Mouse (Mus musculus): ENCODE results near the gene Wwox. TPM values are rescaled to one million over a fixed set of nuclear protein-coding genes. Genes with fewer than 3 reads are reported as not detected.

Wwox gene
- polyA plus RNA-seq, 1 experiment from 2014 or later = 10.5 TPM

DNA sequence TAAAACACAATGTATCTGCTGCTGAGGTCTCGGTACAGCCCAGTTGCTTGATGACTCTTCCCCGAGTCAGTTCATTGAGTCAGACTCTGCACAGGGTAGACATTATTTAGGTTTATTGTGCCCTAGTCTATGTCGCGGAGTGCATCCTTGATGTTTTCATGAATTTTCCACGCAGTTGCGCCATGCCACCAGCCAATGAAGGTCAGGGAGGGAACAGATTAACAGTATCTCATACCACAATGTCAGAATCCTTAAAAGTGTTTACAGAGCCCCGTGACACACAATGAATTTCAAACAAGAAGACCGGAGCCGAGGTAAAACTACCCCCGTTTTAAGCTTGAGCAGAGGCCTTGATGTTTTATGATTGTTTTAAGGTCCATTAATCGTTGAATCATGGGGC lies 561.3 kb downstream of the Wwox start:
- Histone ChIP-seq H3K27me3 (no peaks in the 10 kb centered on the region), H3K9me3 (no peaks in the 10 kb centered on the region; the same call in 1 of the 2 replicates), H3K36me3 (no peaks in the 10 kb centered on the region), H3K4me2 (replicated peaks) (no peak overlapping the region), H3K27ac (no peak overlapping the region), H3K9ac (no peak overlapping the region), H3K4me3 (no peak overlapping the region), H3K4me1 (no peaks in the 10 kb centered on the region)
- 88% methylated on average over 11 of the region's 11 CpGs for WGBS
- ATAC-seq (ENCODE audit: insufficient number of reproducible peaks, insufficient read depth, low FRiP score, low TSS enrichment) = no peak

DNA sequence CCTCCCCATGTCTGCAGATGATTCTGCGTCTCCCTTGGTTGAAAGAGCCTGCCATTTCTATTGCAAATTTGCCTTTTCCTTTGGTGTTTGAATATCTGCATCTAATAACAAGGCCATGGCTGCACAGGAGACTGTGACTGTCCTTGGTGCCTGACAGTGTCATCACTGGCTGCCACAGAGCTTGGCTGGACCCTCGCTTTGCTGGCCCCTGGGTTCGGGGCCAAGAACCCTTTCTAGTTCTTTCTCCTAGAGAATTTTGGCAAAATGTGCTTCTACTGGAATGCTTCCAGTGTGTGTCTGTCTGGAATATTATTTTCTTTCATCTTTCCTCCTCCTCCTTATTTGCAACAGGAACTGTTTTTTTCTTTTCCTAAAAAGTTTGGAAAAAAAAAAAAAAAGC lies 565.6 kb downstream of the Wwox start:
- Histone ChIP-seq H3K27me3 (no peaks in the 10 kb centered on the region), H3K4me3 (no peak overlapping the region), H3K4me2 (replicated peaks) (no peak overlapping the region), H3K27ac (no peak overlapping the region), H3K4me1 (peaks cover 8% of the 10 kb centered on the region), H3K9me3 (no peaks in the 10 kb centered on the region), H3K36me3 (no peaks in the 10 kb centered on the region), H3K9ac (no peak overlapping the region)
- no peak for ATAC-seq (ENCODE audit: insufficient number of reproducible peaks, insufficient read depth, low FRiP score, low TSS enrichment)
- 81% methylated on average over 3 of the region's 3 CpGs for WGBS

DNA sequence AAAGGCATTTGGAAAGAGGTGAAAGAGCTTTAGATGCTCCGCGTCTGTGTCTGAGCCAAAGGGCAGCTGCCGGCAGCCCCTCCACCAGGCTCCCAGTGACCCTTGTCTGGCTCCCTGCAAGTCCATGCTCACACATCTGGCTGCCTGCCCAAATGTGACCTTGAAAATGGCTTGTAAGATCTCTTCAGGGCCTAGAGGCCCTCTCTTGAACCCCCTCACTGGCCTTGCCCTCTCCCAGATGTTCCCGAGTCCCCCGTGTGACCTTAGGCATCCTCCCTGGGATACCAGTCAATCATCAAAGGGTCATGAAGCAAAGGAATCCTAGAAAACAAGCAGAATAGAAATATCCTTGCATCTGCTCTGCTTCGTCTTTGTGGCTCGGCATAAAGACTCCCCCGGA lies 567.1 kb downstream of the Wwox start:
- no peak overlapping the region for H3K4me3 ChIP-seq
- no peaks in the 10 kb centered on the region for H3K27me3 ChIP-seq
- no peak overlapping the region for H3K9ac ChIP-seq
- H3K36me3 ChIP-seq = no peaks in the 10 kb centered on the region
- peaks cover 13% of the 10 kb centered on the region for H3K4me1 ChIP-seq
- no peaks in the 10 kb centered on the region for H3K9me3 ChIP-seq
- no peak overlapping the region for H3K27ac ChIP-seq
- 30% methylated on average over 8 of the region's 8 CpGs for WGBS
- ATAC-seq (ENCODE audit: insufficient number of reproducible peaks, insufficient read depth, low FRiP score, low TSS enrichment) = no peak
- H3K4me2 ChIP-seq (replicated peaks) = no peak overlapping the region

DNA sequence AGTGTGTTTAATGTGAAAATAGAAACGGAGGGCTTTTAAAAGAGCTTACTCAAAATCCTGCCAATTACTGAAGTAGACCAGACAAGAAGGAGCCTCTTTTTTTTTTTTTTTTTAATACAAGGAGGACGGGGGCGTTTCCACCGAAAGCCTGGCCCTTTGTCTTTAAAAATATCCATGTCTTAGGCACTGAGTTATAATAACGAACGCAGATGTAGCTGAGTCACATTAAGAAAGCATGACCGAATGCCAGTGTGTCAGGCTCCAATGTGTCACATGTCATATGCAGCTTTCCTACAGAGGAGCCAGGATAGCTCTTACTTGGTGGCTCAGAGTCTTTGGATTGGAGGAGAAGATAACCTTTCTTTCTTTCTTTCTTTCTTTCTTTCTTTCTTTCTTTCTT lies 567.8 kb downstream of the Wwox start:
- no peak for ATAC-seq (ENCODE audit: insufficient number of reproducible peaks, insufficient read depth, low FRiP score, low TSS enrichment)
- 57% methylated on average over 7 of the region's 7 CpGs for WGBS
- peaks cover 13% of the 10 kb centered on the region for H3K4me1 ChIP-seq
- H3K4me3 ChIP-seq = no peak overlapping the region
- H3K36me3 ChIP-seq = no peaks in the 10 kb centered on the region
- no peak overlapping the region for H3K9ac ChIP-seq
- H3K9me3 ChIP-seq = no peaks in the 10 kb centered on the region
- no peak overlapping the region for H3K4me2 ChIP-seq (replicated peaks)
- H3K27ac ChIP-seq = no peak overlapping the region
- H3K27me3 ChIP-seq = no peaks in the 10 kb centered on the region

DNA sequence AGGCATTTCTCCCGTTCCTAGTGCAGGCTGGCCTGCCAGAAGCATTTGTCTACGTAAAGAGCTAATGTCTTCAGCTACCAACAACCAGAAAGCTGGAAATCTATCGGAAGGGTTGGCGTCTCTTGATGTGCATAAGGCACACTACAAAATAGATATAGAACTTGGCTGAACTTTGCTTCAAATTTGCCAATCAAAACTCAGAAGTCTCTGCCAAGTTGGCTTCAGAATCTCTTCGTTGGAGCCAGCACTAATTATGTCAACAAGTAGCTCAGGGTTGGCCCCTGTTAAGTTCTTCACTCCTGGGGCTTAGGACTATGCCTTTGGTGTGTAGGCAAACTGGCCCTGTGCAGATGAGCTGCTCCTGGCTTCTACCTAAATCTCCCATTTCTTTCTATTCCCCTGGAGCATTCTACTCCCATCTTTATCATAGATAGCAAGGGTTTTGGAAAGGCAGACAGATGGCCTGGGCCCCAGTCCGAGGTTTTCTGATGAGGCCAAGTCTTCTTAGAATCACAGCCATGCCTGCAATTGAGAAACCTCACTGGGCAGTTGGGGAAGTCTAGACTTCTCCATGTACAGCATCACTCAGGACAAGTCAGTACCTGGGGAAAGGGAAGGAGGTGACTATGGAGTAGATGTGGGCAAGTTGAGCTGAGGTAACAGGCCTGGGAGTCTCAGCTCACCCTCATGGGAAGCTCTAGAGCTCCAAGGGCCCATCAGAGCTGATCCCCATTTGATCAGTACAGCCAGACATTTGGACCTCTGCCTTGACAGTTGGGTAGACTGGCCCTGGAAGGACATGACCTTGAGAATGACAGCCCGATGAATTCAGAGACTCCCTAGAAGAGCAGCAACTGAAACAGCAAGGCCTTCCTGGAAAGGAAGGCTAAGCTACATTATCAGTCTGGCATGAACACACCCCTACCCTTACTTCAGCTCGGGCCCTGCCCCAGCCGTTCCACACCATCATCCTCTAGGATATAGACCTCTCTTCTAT lies 569.5 kb downstream of the Wwox start:
- Histone ChIP-seq H3K9me3 (no peaks in the 10 kb centered on the region), H3K36me3 (no peaks in the 10 kb centered on the region), H3K9ac (no peak overlapping the region), H3K4me1 (peaks cover 13% of the 10 kb centered on the region), H3K27me3 (no peaks in the 10 kb centered on the region), H3K4me3 (no peak overlapping the region), H3K27ac (no peak overlapping the region), H3K4me2 (replicated peaks) (no peak overlapping the region)
- 85% methylated on average over 9 of the region's 9 CpGs for WGBS
- no peak for ATAC-seq (ENCODE audit: insufficient number of reproducible peaks, insufficient read depth, low FRiP score, low TSS enrichment)

DNA sequence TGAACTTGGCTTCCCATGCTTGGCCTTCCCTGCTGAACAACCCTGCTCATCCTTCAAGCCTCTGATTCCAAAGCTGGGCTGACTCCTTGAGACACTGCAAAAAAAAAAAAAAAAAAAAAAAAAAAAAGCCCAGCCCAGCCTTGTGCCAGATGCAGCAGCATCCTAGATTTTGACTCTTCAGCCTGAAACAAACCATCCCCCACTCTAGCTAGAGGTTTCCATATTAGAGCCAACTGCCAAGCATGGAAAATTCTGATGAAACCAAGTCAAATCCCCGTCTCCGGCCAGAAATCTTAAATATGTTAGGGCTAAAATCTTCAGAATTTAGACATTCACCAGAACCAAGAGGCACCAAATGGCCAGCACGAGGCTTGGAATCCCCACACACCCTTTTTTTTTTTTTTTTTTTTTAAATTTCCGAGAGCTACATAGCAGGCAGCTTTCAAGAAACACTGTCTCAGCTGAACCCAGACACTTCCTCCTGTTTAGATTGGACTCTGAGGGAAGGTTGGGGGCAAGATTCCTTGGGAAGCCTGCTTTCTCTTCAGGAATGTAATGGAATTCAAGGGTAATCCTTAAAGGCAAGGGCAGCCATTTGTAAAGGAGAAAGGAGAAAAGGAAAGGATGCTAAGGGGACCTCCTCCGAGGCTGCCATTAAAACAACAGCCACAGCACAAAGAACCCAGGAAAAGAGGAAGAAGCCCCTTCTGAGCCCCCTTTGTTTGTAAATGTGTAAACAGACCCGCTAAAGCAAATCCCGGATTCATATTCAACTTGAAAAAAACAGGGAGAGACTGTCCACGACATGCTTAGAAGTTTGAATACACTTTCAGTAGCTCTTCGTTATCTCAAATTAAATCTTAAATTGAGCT lies 570.7 kb downstream of the Wwox start:
- Histone ChIP-seq H3K9me3 (no peaks in the 10 kb centered on the region), H3K4me2 (replicated peaks) (no peak overlapping the region), H3K36me3 (no peaks in the 10 kb centered on the region), H3K4me1 (peaks cover 13% of the 10 kb centered on the region), H3K27ac (0 out of 2 replicates have a peak overlapping the region, but pooled peaks have one; percentile 5), H3K27me3 (no peaks in the 10 kb centered on the region), H3K9ac (no peak overlapping the region), H3K4me3 (no peak overlapping the region)
- 16% methylated on average over 9 of the region's 9 CpGs for WGBS
- no peak for ATAC-seq (ENCODE audit: insufficient number of reproducible peaks, insufficient read depth, low FRiP score, low TSS enrichment)

DNA sequence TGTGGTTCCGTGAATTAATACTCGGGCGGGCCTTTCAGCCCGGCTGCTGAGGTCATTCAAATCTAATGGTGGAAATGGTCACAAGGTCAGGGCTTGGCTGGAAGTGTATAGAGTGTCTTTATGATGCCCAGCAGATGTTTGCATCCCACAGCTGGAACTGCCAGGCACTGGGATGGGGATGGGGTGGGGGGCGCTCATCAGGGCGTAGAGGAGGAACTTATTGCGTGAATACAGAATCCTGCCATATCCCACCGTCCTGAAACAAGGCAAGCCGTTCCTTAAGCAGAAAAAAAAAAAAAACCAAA lies 571.3 kb downstream of the Wwox start:
- no peaks in the 10 kb centered on the region for H3K27me3 ChIP-seq
- 0 out of 2 replicates have a peak overlapping the region, but pooled peaks have one; percentile 5 for H3K27ac ChIP-seq
- no peak for ATAC-seq (ENCODE audit: insufficient number of reproducible peaks, insufficient read depth, low FRiP score, low TSS enrichment)

DNA sequence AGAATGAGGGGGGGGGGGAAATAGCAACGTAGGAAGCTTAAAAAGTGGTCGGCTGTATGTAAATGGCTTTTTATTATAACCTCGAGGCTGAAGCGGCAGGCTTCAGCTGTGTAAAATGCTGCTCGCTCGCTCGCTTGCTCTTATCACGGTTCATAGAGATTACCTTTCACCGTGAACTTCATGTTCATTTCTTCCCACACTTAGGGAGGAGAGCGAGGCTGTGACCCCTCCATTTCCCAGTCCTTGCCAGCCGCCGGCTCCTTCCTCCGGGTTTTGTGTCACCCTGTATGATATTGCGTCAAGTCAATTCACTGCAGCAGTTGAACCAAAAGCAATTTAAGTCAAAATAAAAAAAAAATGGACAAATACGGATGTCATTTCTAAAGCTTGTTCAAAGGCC lies 580.2 kb downstream of the Wwox start:
- no peak for ATAC-seq (ENCODE audit: insufficient number of reproducible peaks, insufficient read depth, low FRiP score, low TSS enrichment)
- H3K4me3 ChIP-seq = no peak overlapping the region
- H3K4me1 ChIP-seq = no peaks in the 10 kb centered on the region; the same call in 1 of the 2 replicates
- H3K9ac ChIP-seq = no peak overlapping the region
- H3K9me3 ChIP-seq = no peaks in the 10 kb centered on the region
- H3K27me3 ChIP-seq = no peaks in the 10 kb centered on the region
- H3K36me3 ChIP-seq = no peaks in the 10 kb centered on the region
- WGBS = 74% methylated on average over 15 of the region's 15 CpGs
- H3K27ac ChIP-seq = no peak overlapping the region
- no peak overlapping the region for H3K4me2 ChIP-seq (replicated peaks)

More for the DNA sequence above, 571.3 kb downstream of the Wwox start:
- WGBS = 28% methylated on average over 9 of the region's 9 CpGs
- H3K4me1 ChIP-seq = peaks cover 13% of the 10 kb centered on the region
- no peaks in the 10 kb centered on the region for H3K36me3 ChIP-seq
- no peak overlapping the region for H3K4me2 ChIP-seq (replicated peaks)
- H3K9ac ChIP-seq = no peak overlapping the region
- no peaks in the 10 kb centered on the region for H3K9me3 ChIP-seq
- no peak overlapping the region for H3K4me3 ChIP-seq

DNA sequence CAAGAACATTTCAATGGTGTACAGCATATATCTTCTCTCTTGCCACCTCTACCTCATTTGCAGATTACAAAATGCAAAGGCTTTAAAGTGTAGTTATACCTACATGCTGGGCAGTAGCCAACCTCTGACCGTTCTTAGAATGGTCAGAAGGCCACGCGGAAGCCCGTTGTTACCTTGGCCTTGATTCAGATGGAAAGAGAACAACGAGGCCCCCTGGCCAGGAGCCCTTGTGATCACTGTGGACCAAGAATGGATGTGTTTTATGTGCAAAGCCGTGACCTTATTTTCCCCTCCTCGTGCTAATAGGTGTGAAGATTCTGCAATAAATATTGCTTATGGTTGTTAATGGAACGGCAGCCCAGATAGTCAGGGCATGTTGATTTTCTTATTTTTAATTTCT lies 582.3 kb downstream of the Wwox start:
- H3K27ac ChIP-seq = no peak overlapping the region
- H3K9ac ChIP-seq = no peak overlapping the region
- H3K36me3 ChIP-seq = no peaks in the 10 kb centered on the region
- H3K4me1 ChIP-seq = no peaks in the 10 kb centered on the region; the same call in 1 of the 2 replicates
- H3K27me3 ChIP-seq = no peaks in the 10 kb centered on the region
- no peak overlapping the region for H3K4me3 ChIP-seq
- no peak overlapping the region for H3K4me2 ChIP-seq (replicated peaks)
- ATAC-seq (ENCODE audit: insufficient number of reproducible peaks, insufficient read depth, low FRiP score, low TSS enrichment) = no peak
- 83% methylated on average over 8 of the region's 8 CpGs for WGBS
- no peaks in the 10 kb centered on the region for H3K9me3 ChIP-seq

DNA sequence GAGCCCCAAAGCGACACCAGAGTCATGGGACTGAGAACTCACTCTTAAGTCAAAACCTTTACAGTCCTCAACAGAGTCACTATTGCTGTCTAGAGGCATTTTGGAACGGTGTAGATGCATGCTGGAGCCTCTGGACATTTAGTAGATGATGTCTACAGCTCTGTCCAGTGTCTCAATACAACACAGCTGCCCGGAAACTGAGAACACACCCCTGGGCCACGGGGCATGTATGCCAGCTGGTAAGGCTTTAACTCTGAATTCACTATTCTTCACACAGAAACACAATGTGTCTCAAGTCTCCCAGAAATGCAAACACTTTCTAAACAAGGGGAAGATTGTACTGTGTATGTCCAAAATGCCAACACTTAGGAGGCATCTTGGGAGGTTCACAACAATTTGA lies 584.6 kb downstream of the Wwox start:
- Histone ChIP-seq H3K4me3 (no peak overlapping the region), H3K9me3 (no peaks in the 10 kb centered on the region), H3K27ac (no peak overlapping the region), H3K9ac (no peak overlapping the region), H3K36me3 (no peaks in the 10 kb centered on the region), H3K4me2 (replicated peaks) (no peak overlapping the region), H3K27me3 (no peaks in the 10 kb centered on the region), H3K4me1 (no peaks in the 10 kb centered on the region; the same call in 1 of the 2 replicates)
- WGBS = 83% methylated on average over 4 of the region's 4 CpGs
- ATAC-seq (ENCODE audit: insufficient number of reproducible peaks, insufficient read depth, low FRiP score, low TSS enrichment) = no peak

DNA sequence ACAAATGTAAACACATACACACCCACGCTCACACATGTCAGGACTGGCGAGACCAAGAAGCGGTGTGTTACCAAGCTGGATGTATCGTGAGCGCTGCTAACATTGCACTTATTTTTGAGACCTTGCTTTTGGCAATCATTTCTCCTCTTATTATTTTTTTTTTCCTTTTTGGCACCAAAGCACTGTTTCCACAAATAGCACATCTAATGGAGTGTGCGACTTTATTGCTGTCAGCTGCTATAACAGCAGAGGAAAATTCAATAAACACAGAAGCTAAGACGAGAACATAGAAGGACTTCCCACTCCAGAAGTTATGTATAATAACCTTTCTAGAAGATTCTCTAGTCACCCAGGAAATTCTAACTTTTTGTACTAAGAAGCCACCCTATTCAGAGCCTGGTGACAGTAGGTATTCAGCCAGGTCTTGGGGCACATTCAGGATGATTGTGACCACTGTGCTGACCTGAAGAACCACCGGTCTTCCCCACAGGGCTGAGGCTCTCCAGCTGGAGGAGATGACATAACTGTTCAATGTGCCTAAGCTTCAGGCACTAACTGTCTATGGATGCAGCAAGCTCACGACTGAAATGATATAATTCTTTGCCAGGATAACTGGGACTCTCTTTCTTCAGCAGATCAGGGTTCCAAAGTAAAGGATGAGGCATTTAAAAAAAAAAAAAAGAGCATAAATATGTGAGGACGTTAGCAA lies 586.1 kb downstream of the Wwox start:
- Histone ChIP-seq H3K4me3 (no peak overlapping the region), H3K4me2 (replicated peaks) (no peak overlapping the region), H3K9ac (no peak overlapping the region), H3K27me3 (no peaks in the 10 kb centered on the region), H3K27ac (no peak overlapping the region), H3K36me3 (no peaks in the 10 kb centered on the region), H3K9me3 (no peaks in the 10 kb centered on the region), H3K4me1 (no peaks in the 10 kb centered on the region)
- 71% methylated on average over 10 of the region's 10 CpGs for WGBS
- no peak for ATAC-seq (ENCODE audit: insufficient number of reproducible peaks, insufficient read depth, low FRiP score, low TSS enrichment)
